In genomic region chrX:169095584-169095983, GRCm38 (mm10) we compare ENCODE assay signal across 21 mouse cellular contexts.
DNase-seq lines count a peak whose midpoint lies in the region; ATAC-seq and TF ChIP-seq lines count a peak whose summit lies in the region.
"Had no signal": no experiment of that assay in that cellular context is flagged by ENCODE, and none has a peak within 500 bp of the region (broad histone marks: within the 10 kb centered on the region; RNA-seq: fewer than 3 reads in every experiment).

No protein-coding gene starts in this region.

- TF ChIP-seq EP300 in liver, postnatal 0 days (IDR thresholded peaks at IDR 0.05; ENCODE audit: low read depth): peak; percentile 70

- H3K9me3 ChIP-seq in G1E (replicated peaks): no peaks in the 10 kb centered on the region
- H3K9me3 ChIP-seq in liver, postnatal 0 days (ENCODE audit: low read length): no peaks in the 10 kb centered on the region
- H3K9me3 ChIP-seq: forebrain, embryonic 13.5 days; heart, embryonic 10.5 days; hindbrain, embryonic 15.5 days; limb, embryonic 13.5 days had no signal

- H3K4me2 ChIP-seq in liver, postnatal 0 days (ENCODE audit: low read depth, low read length): no peak overlapping the region
- H3K4me2 ChIP-seq: forebrain, embryonic 13.5 days; hindbrain, embryonic 15.5 days; limb, embryonic 13.5 days; lung, embryonic 14.5 days; midbrain, embryonic 11.5 days had no signal

- no peaks in the 10 kb centered on the region for H3K27me3 ChIP-seq in G1E (ENCODE audit: insufficient read depth, low read length)
- no peaks in the 10 kb centered on the region; the same call in 1 of the 2 replicates for H3K27me3 ChIP-seq in liver, postnatal 0 days (ENCODE audit: insufficient read depth, low read length)
- H3K27me3 ChIP-seq: hindbrain, embryonic 15.5 days had no signal

- DNase-seq in 3T3-L1 (ENCODE audit: low read depth, low spot score): peak; percentile 33
- DNase-seq in G1E (ENCODE audit: low spot score): no peak
- DNase-seq in liver, postnatal 0 days: no peak
- DNase-seq in adrenal gland, adult (ENCODE audit: inconsistent age in 2 of 2, low spot score in 1 of 2): no peak
- no peak for DNase-seq in spleen, postnatal 4 days (ENCODE audit: low spot score in 2 of 2)
- DNase-seq in thymus, postnatal 4 days: no peak
- DNase-seq: adrenal gland, adult 2 months; cerebellum, adult 8-10 months; cerebellum, postnatal 36 days; gastrocnemius, adult 2 months; kidney, adult 11 months; kidney, postnatal 4 days; layer of hippocampus, adult 9-11 months; lung, embryonic 14.5 days; lung, postnatal 36 days had no signal

- H3K36me3 ChIP-seq in G1E (replicated peaks): peaks cover 3% of the 10 kb centered on the region
- no peaks in the 10 kb centered on the region for H3K36me3 ChIP-seq in liver, postnatal 0 days (replicated peaks; ENCODE audit: insufficient read depth, low read length)
- H3K36me3 ChIP-seq: heart, embryonic 10.5 days; hindbrain, embryonic 15.5 days; limb, embryonic 13.5 days had no signal

- H3K4me1 ChIP-seq in G1E (ENCODE audit: insufficient read depth, low read depth, low read length): peaks cover 21% of the 10 kb centered on the region
- no peaks in the 10 kb centered on the region for H3K4me1 ChIP-seq in liver, postnatal 0 days (ENCODE audit: insufficient read depth)
- H3K4me1 ChIP-seq: forebrain, embryonic 13.5 days; heart, embryonic 10.5 days; hindbrain, embryonic 15.5 days; limb, embryonic 13.5 days had no signal

- ATAC-seq in G1E (ENCODE audit: extremely low read depth, insufficient number of reproducible peaks, low FRiP score, poor library complexity, severe bottlenecking): peak; percentile 61
- ATAC-seq in granulocyte monocyte progenitor cell, adult 5-6 weeks (replicated peaks; ENCODE audit: poor library complexity, severe bottlenecking): peak; percentile 87
- no peak for ATAC-seq in liver, postnatal 0 days
- ATAC-seq: forebrain, embryonic 13.5 days had no signal

- no peak for TF ChIP-seq CTCF in G1E (IDR thresholded peaks at IDR 0.05; ENCODE audit: low read depth, low read length)
- no peak for TF ChIP-seq CTCF in liver, postnatal 0 days (IDR thresholded peaks at IDR 0.05; ENCODE audit: low read depth)

- no peak overlapping the region for H3K9ac ChIP-seq in liver, postnatal 0 days (replicated peaks)
- H3K9ac ChIP-seq: forebrain, embryonic 13.5 days; hindbrain, embryonic 15.5 days; limb, embryonic 13.5 days; lung, embryonic 14.5 days had no signal

- H3K27ac ChIP-seq in liver, postnatal 0 days (ENCODE audit: low read depth): no peak overlapping the region
- H3K27ac ChIP-seq: forebrain, embryonic 13.5 days; gastrocnemius, adult 2 months; heart, embryonic 10.5 days; hindbrain, embryonic 15.5 days; limb, embryonic 13.5 days had no signal

- H3K4me3 ChIP-seq in G1E (ENCODE audit: low read depth, low read length): no peak overlapping the region
- H3K4me3 ChIP-seq in liver, postnatal 0 days (ENCODE audit: low read depth, low read length): no peak overlapping the region
- H3K4me3 ChIP-seq: forebrain, embryonic 13.5 days; gastrocnemius, adult 2 months; heart, embryonic 10.5 days; hindbrain, embryonic 15.5 days; limb, embryonic 13.5 days had no signal
